Mouse (Mus musculus): ENCODE data around the gene Cd3g.
"Not testable (repeated sequence)": the region's sequence is repeated elsewhere in the genome, so short reads cannot be mapped to it uniquely, and the experiment has no call there.

The Cd3g gene

GRCm38 (mm10) chr9:44985721-44986161, 5.5 kb upstream of the Cd3g start:
- DNase-seq = no peak

GRCm38 (mm10) chr9:44983001-44983400, 2.8 kb upstream of the Cd3g start:
- no peak for DNase-seq

- DNase-seq = no peak
These were observed 2.3 kb upstream of the Cd3g start for GRCm38 (mm10) chr9:44982531-44982930.

GRCm38 (mm10) chr9:44982081-44982480, 1.9 kb upstream of the Cd3g start:
- no peak for DNase-seq

GRCm38 (mm10) chr9:44981676-44982075, 1.4 kb upstream of the Cd3g start, which contains the start of gene Cd3d:
Gene Cd3d (plus strand): TSS chr9:44981786.
- no peak for DNase-seq

GRCm38 (mm10) chr9:44981104-44981503, 873 bp upstream of the Cd3g start:
- no peak for DNase-seq

GRCm38 (mm10) chr9:44979806-44980205, 425 bp downstream of the Cd3g start:
- no peak for DNase-seq

- DNase-seq = no peak
These were observed 2.4 kb downstream of the Cd3g start for GRCm38 (mm10) chr9:44977813-44978212.

GRCm38 (mm10) chr9:44969450-44969849, 10.8 kb downstream of the Cd3g start:
- no peak for DNase-seq

- DNase-seq = not testable (repeated sequence)
These were observed 12.5 kb downstream of the Cd3g start for GRCm38 (mm10) chr9:44967763-44968162.

GRCm38 (mm10) chr9:44966815-44967242, 13.4 kb downstream of the Cd3g start:
- peak; percentile 28 for DNase-seq

- DNase-seq = no peak
These were observed 14.3 kb downstream of the Cd3g start for GRCm38 (mm10) chr9:44965833-44966466.

- peak; percentile 99 for DNase-seq
These were observed 15.0 kb downstream of the Cd3g start, which contains the start of gene Ube4a for GRCm38 (mm10) chr9:44965126-44965832. Gene Ube4a (minus strand): TSS chr9:44965600.

- DNase-seq = no peak
These were observed 25.8 kb downstream of the Cd3g start for GRCm38 (mm10) chr9:44954432-44954831.

- DNase-seq = no peak
These were observed 32.4 kb downstream of the Cd3g start for GRCm38 (mm10) chr9:44947836-44948235.

- DNase-seq = no peak
These were observed 34.0 kb downstream of the Cd3g start for GRCm38 (mm10) chr9:44946185-44946695.

GRCm38 (mm10) chr9:44942421-44942820, 37.8 kb downstream of the Cd3g start:
- DNase-seq = no peak

GRCm38 (mm10) chr9:44941756-44942155, 38.5 kb downstream of the Cd3g start:
- no peak for DNase-seq

- no peak for DNase-seq
These were observed 58.7 kb downstream of the Cd3g start for GRCm38 (mm10) chr9:44921543-44921942.

- peak; percentile 19 for DNase-seq
These were observed 59.1 kb downstream of the Cd3g start for GRCm38 (mm10) chr9:44921123-44921468.

- peak; percentile 75 for DNase-seq
These were observed 59.7 kb downstream of the Cd3g start, which contains the start of gene Atp5l for GRCm38 (mm10) chr9:44920374-44921122. Gene Atp5l (minus strand): TSS chr9:44920742.

GRCm38 (mm10) chr9:44919606-44920005, 60.6 kb downstream of the Cd3g start:
- DNase-seq = no peak

All from right cerebral cortex, postnatal 14 days (tissue).